Mouse (Mus musculus) liver, adult 2 months (tissue): ENCODE data around the gene Apobec4. TPM values are rescaled to one million over a fixed set of nuclear protein-coding genes. Genes with fewer than 3 reads are reported as not detected.
"Not testable (repeated sequence)": the region's sequence is repeated elsewhere in the genome, so short reads cannot be mapped to it uniquely, and the experiment has no call there.

ENCODE experiments used
- DNase-seq: peaks from one replicate; pipeline ENCODE4 v3.0.0-alpha.2; 2011; ENCODE audit warnings: low read depth, low spot score; ENCODE audit errors: extremely low read depth
- H3K27ac ChIP-seq: fragments of 200-500 bp; replicated peaks from 2 replicates; pipeline ENCODE4 v1.5.1; 2012; ENCODE audit warnings: low read depth, mild to moderate bottlenecking, control low read depth, inconsistent platforms, low read length; ENCODE audit not compliant: insufficient read depth
- H3K27me3 ChIP-seq: fragments of 200-500 bp; 2 replicates; pipeline ENCODE4 v1.6.1; 2012; ENCODE audit warnings: mild to moderate bottlenecking, moderate library complexity, low read length, inconsistent platforms; ENCODE audit not compliant: control insufficient read depth, insufficient read depth
- H3K36me3 ChIP-seq: fragments of 200-500 bp; 2 replicates; pipeline ENCODE4 v1.6.1; 2012; ENCODE audit warnings: low read length, inconsistent platforms; ENCODE audit not compliant: control insufficient read depth, insufficient read depth
- H3K4me1 ChIP-seq: fragments of 200-500 bp; 2 replicates; pipeline ENCODE4 v1.6.1; 2011; ENCODE audit warnings: low read length; ENCODE audit not compliant: control insufficient read depth, insufficient read depth
- H3K4me3 ChIP-seq: fragments of 200-500 bp; 2 replicates; pipeline ENCODE4 v1.5.1; 2011; ENCODE audit warnings: low read depth, mild to moderate bottlenecking, control low read depth, low read length, moderate library complexity; ENCODE audit not compliant: insufficient read depth
- H3K79me2 ChIP-seq: fragments of 200-500 bp; 2 replicates; pipeline ENCODE4 v1.6.1; 2012; ENCODE audit warnings: inconsistent platforms, mild to moderate bottlenecking, low read length, moderate library complexity; ENCODE audit not compliant: control insufficient read depth, insufficient read depth
- H3K9ac ChIP-seq: fragments of 200-500 bp; 2 replicates; pipeline ENCODE4 v1.6.1; 2012; ENCODE audit warnings: low read depth, mild to moderate bottlenecking, control low read depth, inconsistent platforms, low read length
- CTCF ChIP-seq: fragments of 200-500 bp; IDR thresholded peaks from 2 replicates; pipeline ENCODE4 v1.5.1; 2011; ENCODE audit warnings: low read depth, low read length, control low read depth
- POLR2A ChIP-seq: fragments of 200-500 bp; IDR thresholded peaks from 2 replicates; pipeline ENCODE4 v1.6.1; 2011; ENCODE audit warnings: low read length, control low read depth; ENCODE audit not compliant: insufficient read depth; ENCODE audit errors: extremely low read depth
- WGBS: fragments of 180-500 bp; shearing (Covaris S2); methylation state at CpG from one replicate; pipeline ENCODE4 v1.1.7; 2018; 5-methylcytosine and 5-hydroxymethylcytosine counted together
- polyA plus RNA-seq: library from polyadenylated mRNA; depleted of rRNA; stranded (reverse); fragments of >200 nt; gene quantifications from 2 replicates; pipeline ENCODE4 v1.2.3, GENCODE M21; 2012
- total RNA-seq: library from RNA; depleted of rRNA; stranded (reverse); fragments of >200 nt; gene quantifications from 2 replicates; pipeline ENCODE4 v1.2.3, GENCODE M21; 2014

The Apobec4 gene
- total and polyA plus RNA-seq, 2 experiments: not detected

- Histone ChIP-seq H3K27me3 (no peaks in the 10 kb centered on the region), H3K4me3 (peak overlapping the region; percentile 63; the same call in 1 of the 2 replicates), H3K36me3 (peaks cover 32% of the 10 kb centered on the region), H3K79me2 (peaks cover 2% of the 10 kb centered on the region; the same call in 1 of the 2 replicates), H3K4me1 (peaks cover 5% of the 10 kb centered on the region), H3K9ac (no peak overlapping the region), H3K27ac (no peak overlapping the region)
- TF ChIP-seq CTCF (peak; percentile 41), POLR2A (no peak)
- 10% methylated on average over 5 of the region's 5 CpGs for WGBS
- peak; percentile 74 for DNase-seq
Measured at GRCm38 (mm10) chr1:152767749-152768488, 17.6 kb downstream of the Apobec4 start.

- Histone ChIP-seq H3K4me1 (peaks cover 3% of the 10 kb centered on the region), H3K36me3 (peaks cover 51% of the 10 kb centered on the region), H3K79me2 (peaks cover 2% of the 10 kb centered on the region; the same call in 1 of the 2 replicates), H3K27me3 (no peaks in the 10 kb centered on the region), H3K9ac (no peak overlapping the region), H3K4me3 (no peak overlapping the region), H3K27ac (no peak overlapping the region)
- TF ChIP-seq CTCF (no peak), POLR2A (no peak)
- WGBS: 85% methylated on average over 9 of the region's 9 CpGs
- DNase-seq: no peak
Measured at GRCm38 (mm10) chr1:152771016-152771415, 20.7 kb downstream of the Apobec4 start.

- DNase-seq, H3K79me2 ChIP-seq, H3K9ac ChIP-seq, H3K27me3 ChIP-seq, H3K4me1 ChIP-seq, H3K27ac ChIP-seq, H3K4me3 ChIP-seq: not testable (repeated sequence)
- peaks cover 49% of the 10 kb centered on the region for H3K36me3 ChIP-seq
- WGBS: 93% methylated on average over 3 of the region's 3 CpGs
Measured at GRCm38 (mm10) chr1:152774601-152775000, 24.2 kb downstream of the Apobec4 start.

GRCm38 (mm10) chr1:152779071-152779737 is 28.9 kb downstream of the Apobec4 start:
- Histone ChIP-seq H3K27me3 (no peaks in the 10 kb centered on the region), H3K36me3 (peaks cover 11% of the 10 kb centered on the region), H3K4me1 (no peaks in the 10 kb centered on the region), H3K4me3 (no peak overlapping the region), H3K27ac (no peak overlapping the region), H3K79me2 (no peaks in the 10 kb centered on the region), H3K9ac (no peak overlapping the region)
- 14% methylated on average over 10 of the region's 10 CpGs for WGBS
- no peak for TF ChIP-seq POLR2A
- peak; percentile 92 for TF ChIP-seq CTCF
- peak; percentile 56 for DNase-seq

- H3K27me3 ChIP-seq: no peaks in the 10 kb centered on the region
- H3K4me1 ChIP-seq: no peaks in the 10 kb centered on the region
- no peak overlapping the region for H3K4me3 ChIP-seq
- no peak for DNase-seq
- 97% methylated on average over 8 of the region's 8 CpGs for WGBS
- H3K36me3 ChIP-seq: no peaks in the 10 kb centered on the region
- no peak for TF ChIP-seq CTCF
- no peak for TF ChIP-seq POLR2A
- H3K27ac ChIP-seq: no peak overlapping the region
- H3K9ac ChIP-seq: no peak overlapping the region
- H3K79me2 ChIP-seq: no peaks in the 10 kb centered on the region
Measured at GRCm38 (mm10) chr1:152784620-152785019, 34.3 kb downstream of the Apobec4 start.

GRCm38 (mm10) chr1:152785446-152785845 is 35.1 kb downstream of the Apobec4 start:
- H3K9ac ChIP-seq, H3K27ac ChIP-seq, H3K4me3 ChIP-seq, DNase-seq, H3K36me3 ChIP-seq, H3K4me1 ChIP-seq, H3K27me3 ChIP-seq, H3K79me2 ChIP-seq: not testable (repeated sequence)
- 83% methylated on average over 3 of the region's 3 CpGs for WGBS
